In genomic region chr4:152512221-152512925, GRCm38 (mm10) we compare ENCODE assay signal across 10 mouse cellular contexts. TPM values are rescaled to one million over a fixed set of nuclear protein-coding genes. Genes with fewer than 3 reads are reported as not detected.
DNase-seq lines count a peak whose midpoint lies in the region; ATAC-seq and TF ChIP-seq lines count a peak whose summit lies in the region.
"Had no signal": no experiment of that assay in that cellular context is flagged by ENCODE, and none has a peak within 500 bp of the region (broad histone marks: within the 10 kb centered on the region; RNA-seq: fewer than 3 reads in every experiment).

No protein-coding gene starts in this region.

- POLR2A ChIA-PET in Patski (lab: Charles Lee), result interaction anchor here (0.6 kb wide), 1 partner anchor 981 kb away, joined by 5 read pairs; no protein-coding TSS in a partner anchor

- H3K27me3 ChIP-seq in Patski, result no peaks in the 10 kb centered on the region
- H3K27me3 ChIP-seq in embryonic facial prominence, embryonic 14.5 days (replicated peaks; ENCODE audit: control insufficient read depth, insufficient read depth, low read length), result no peaks in the 10 kb centered on the region
- no peaks in the 10 kb centered on the region for H3K27me3 ChIP-seq in hindbrain, embryonic 15.5 days
- no peaks in the 10 kb centered on the region for H3K27me3 ChIP-seq in midbrain, embryonic 16.5 days (ENCODE audit: control insufficient read depth, insufficient read depth, low read depth, low read length)
- H3K27me3 ChIP-seq: intestine, embryonic 15.5 days; lung, embryonic 15.5 days had no signal

- no peaks in the 10 kb centered on the region for H3K9me3 ChIP-seq in embryonic facial prominence, embryonic 14.5 days (ENCODE audit: control insufficient read depth, low read length)
- H3K9me3 ChIP-seq in hindbrain, embryonic 15.5 days, result no peaks in the 10 kb centered on the region
- H3K9me3 ChIP-seq in midbrain, embryonic 16.5 days (replicated peaks; ENCODE audit: control insufficient read depth, low read length, poor library complexity, severe bottlenecking), result no peaks in the 10 kb centered on the region
- H3K9me3 ChIP-seq: intestine, embryonic 15.5 days; lung, embryonic 15.5 days had no signal

- H3K27ac ChIP-seq in embryonic facial prominence, embryonic 14.5 days (replicated peaks; ENCODE audit: low read depth, low read length), result no peak overlapping the region
- 0 out of 2 replicates have a peak overlapping the region, but pooled peaks have one; percentile 15 for H3K27ac ChIP-seq in hindbrain, embryonic 15.5 days (replicated peaks)
- no peak overlapping the region for H3K27ac ChIP-seq in midbrain, embryonic 16.5 days (ENCODE audit: low read length)
- H3K27ac ChIP-seq: intestine, embryonic 15.5 days; lung, embryonic 15.5 days had no signal

- H3K4me2 ChIP-seq in embryonic facial prominence, embryonic 14.5 days (ENCODE audit: low read depth, low read length), result no peak overlapping the region
- no peak overlapping the region for H3K4me2 ChIP-seq in hindbrain, embryonic 15.5 days
- H3K4me2 ChIP-seq in midbrain, embryonic 16.5 days (ENCODE audit: low read length), result no peak overlapping the region
- H3K4me2 ChIP-seq: intestine, embryonic 15.5 days; lung, embryonic 15.5 days had no signal

- CTCF ChIA-PET in Patski (lab: Charles Lee), result no interaction called here

- no peaks in the 10 kb centered on the region for H3K4me1 ChIP-seq in embryonic facial prominence, embryonic 14.5 days (ENCODE audit: control insufficient read depth, insufficient read depth, low read length)
- H3K4me1 ChIP-seq in hindbrain, embryonic 15.5 days (replicated peaks), result peaks cover 13% of the 10 kb centered on the region
- H3K4me1 ChIP-seq in midbrain, embryonic 16.5 days (ENCODE audit: control insufficient read depth, insufficient read depth, low read length), result peaks cover 5% of the 10 kb centered on the region
- H3K4me1 ChIP-seq: intestine, embryonic 15.5 days; lung, embryonic 15.5 days had no signal

- in situ Hi-C loops in Patski (cut with MboI; ENCODE audit: low pct_unique_long_range_greater_than_20kb), result no loop called here

- H3K36me3 ChIP-seq in embryonic facial prominence, embryonic 14.5 days (ENCODE audit: control insufficient read depth, insufficient read depth, low read length), result no peaks in the 10 kb centered on the region
- H3K36me3 ChIP-seq in hindbrain, embryonic 15.5 days, result no peaks in the 10 kb centered on the region
- peaks cover 3% of the 10 kb centered on the region for H3K36me3 ChIP-seq in midbrain, embryonic 16.5 days (ENCODE audit: control insufficient read depth, insufficient read depth, low read length)
- H3K36me3 ChIP-seq: intestine, embryonic 15.5 days; lung, embryonic 15.5 days had no signal

- H3K4me3 ChIP-seq in embryonic facial prominence, embryonic 14.5 days (ENCODE audit: low read depth, low read length), result no peak overlapping the region
- H3K4me3 ChIP-seq in hindbrain, embryonic 15.5 days, result no peak overlapping the region
- no peak overlapping the region for H3K4me3 ChIP-seq in midbrain, embryonic 16.5 days (ENCODE audit: low read depth, low read length)
- H3K4me3 ChIP-seq: intestine, embryonic 15.5 days; lung, embryonic 15.5 days had no signal

- no peak for DNase-seq in Patski (ENCODE audit: low read depth, low spot score)
- DNase-seq in embryonic facial prominence, embryonic 14.5 days (ENCODE audit: low spot score), result peak; percentile 67
- DNase-seq in urinary bladder, adult 2 months (ENCODE audit: low spot score), result no peak
- DNase-seq in adrenal gland, postnatal 4 days (ENCODE audit: low spot score in 2 of 2), result no peak
- no peak for DNase-seq in cerebellum, postnatal 36 days
- DNase-seq in lung, postnatal 4 days, result no peak

- no peak overlapping the region for H3K9ac ChIP-seq in embryonic facial prominence, embryonic 14.5 days (ENCODE audit: low read depth, low read length)
- no peak overlapping the region for H3K9ac ChIP-seq in hindbrain, embryonic 15.5 days
- H3K9ac ChIP-seq in midbrain, embryonic 16.5 days (ENCODE audit: low read depth, low read length), result no peak overlapping the region
- H3K9ac ChIP-seq: intestine, embryonic 15.5 days; lung, embryonic 15.5 days had no signal

- 34% methylated on average over 18 of the region's 18 CpGs for WGBS in embryonic facial prominence, embryonic 14.5 days
- WGBS in hindbrain, embryonic 15.5 days, result 22% methylated on average over 18 of the region's 18 CpGs
- 40% methylated on average over 18 of the region's 18 CpGs for WGBS in midbrain, embryonic 16.5 days

- TF ChIP-seq CTCF in Patski (IDR thresholded peaks at IDR 0.05), result no peak

- peak; percentile 17 for ATAC-seq in Patski
- ATAC-seq in embryonic facial prominence, embryonic 14.5 days (ENCODE audit: low read depth), result peak; percentile 69; the same call in 1 of the 2 replicates
- peak; percentile 75 for ATAC-seq in hindbrain, embryonic 15.5 days (ENCODE audit: low FRiP score, low read depth)
- ATAC-seq in midbrain, embryonic 16.5 days, result peak; percentile 51; the same call in 1 of the 2 replicates
- ATAC-seq: intestine, embryonic 15.5 days had no signal

RNA-seq across cellular contexts. Expression of gene Kcnab2, which starts 34.7 kb away (rescaled TPM):
- polyA plus RNA-seq in Patski (2021), result 5.6 TPM
- polyA plus RNA-seq in embryonic facial prominence, embryonic 14.5 days (2014; fragmentation: Nextera tagmentation; extraction: Ambion mirVana), result 9.2 and 12.1 TPM in 2 replicates
- 30.8 and 34.5 TPM in 2 replicates for polyA plus RNA-seq in hindbrain, embryonic 15.5 days (2015; fragmentation: Nextera tagmentation; extraction: Ambion mirVana)
- polyA plus RNA-seq in midbrain, embryonic 16.5 days (2015; fragmentation: Nextera tagmentation; extraction: Ambion mirVana), result 23.6 and 29.8 TPM in 2 replicates
- 1.8 and 2.7 TPM in 2 replicates for polyA plus RNA-seq in urinary bladder, adult 2 months (2012; rRNA removed)
- 10 to 100 TPM; 10.1 to 10.4 TPM for total RNA-seq in adrenal gland, postnatal 4 days (2021)

RNA-seq across cellular contexts. Expression of gene Nphp4, which starts 35.9 kb away (rescaled TPM):
- 7.0 TPM for polyA plus RNA-seq in Patski (2021)
- 3.4 and 4.5 TPM in 2 replicates for polyA plus RNA-seq in embryonic facial prominence, embryonic 14.5 days (2014; fragmentation: Nextera tagmentation; extraction: Ambion mirVana)
- polyA plus RNA-seq in hindbrain, embryonic 15.5 days (2015; fragmentation: Nextera tagmentation; extraction: Ambion mirVana), result 6.1 and 6.2 TPM in 2 replicates
- 5.7 and 6.4 TPM in 2 replicates for polyA plus RNA-seq in midbrain, embryonic 16.5 days (2015; fragmentation: Nextera tagmentation; extraction: Ambion mirVana)
- 1.2 and 1.6 TPM in 2 replicates for polyA plus RNA-seq in urinary bladder, adult 2 months (2012; rRNA removed)
- 1 to 10 TPM; 4.5 to 6.5 TPM for total RNA-seq in adrenal gland, postnatal 4 days (2021)

Comparison
In these comparisons a context has a peak if more than half of its experiments do, and no peak if none do; other contexts are left out.
1. ATAC-seq: peak in every context shown above with its lines; median percentile 75 in hindbrain, embryonic 15.5 days; 69 in embryonic facial prominence, embryonic 14.5 days; 51 in midbrain, embryonic 16.5 days; 17 in Patski.